Mouse (Mus musculus) embryonic facial prominence, embryonic 11.5 days (tissue): ENCODE results near the gene Vps51. TPM values are rescaled to one million over a fixed set of nuclear protein-coding genes. Genes with fewer than 3 reads are reported as not detected.

Experiments
- ATAC-seq: fragments of 200-750 bp; cut with Nextera tagmentation; replicated peaks from 2 replicates; pipeline ENCODE4 v1.8.0; 2017; ENCODE audit warnings: low read depth; ENCODE audit not compliant: insufficient number of reproducible peaks, low FRiP score, low TSS enrichment
- DNase-seq: peaks from one replicate; pipeline ENCODE4 v3.0.0-alpha.2; 2015; ENCODE audit warnings: low spot score
- H3K27ac ChIP-seq: fragments of 300-500 bp; sonication (generic); replicated peaks from 2 replicates; pipeline ENCODE4 v1.5.1; 2014; ENCODE audit warnings: mild to moderate bottlenecking, low read depth, low read length, control low read depth
- H3K27me3 ChIP-seq: fragments of 300-500 bp; sonication (generic); 2 replicates; pipeline ENCODE4 v1.6.1; 2014; ENCODE audit warnings: mild to moderate bottlenecking, low read length, moderate library complexity, mixed read lengths; ENCODE audit not compliant: control insufficient read depth, insufficient read depth
- H3K36me3 ChIP-seq: fragments of 300-500 bp; sonication (generic); replicated peaks from 2 replicates; pipeline ENCODE4 v1.6.1; 2014; ENCODE audit warnings: low read depth, mild to moderate bottlenecking, low read length, moderate library complexity, mixed read lengths; ENCODE audit not compliant: control insufficient read depth, insufficient read depth
- H3K4me1 ChIP-seq: fragments of 300-500 bp; sonication (generic); 2 replicates; pipeline ENCODE4 v1.6.1; 2014; ENCODE audit warnings: low read length, mixed read lengths; ENCODE audit not compliant: control insufficient read depth, insufficient read depth
- H3K4me2 ChIP-seq: fragments of 300-500 bp; sonication (generic); 2 replicates; pipeline ENCODE4 v1.6.1; 2014; ENCODE audit warnings: low read depth, mild to moderate bottlenecking, control low read depth, low read length, moderate library complexity
- H3K4me3 ChIP-seq: fragments of 300-500 bp; sonication (generic); 2 replicates; pipeline ENCODE4 v1.5.1; 2014; ENCODE audit warnings: low read depth, low read length, control low read depth
- H3K9ac ChIP-seq: fragments of 300-500 bp; sonication (generic); replicated peaks from 2 replicates; pipeline ENCODE4 v1.6.1; 2014; ENCODE audit warnings: mild to moderate bottlenecking, control low read depth, low read length
- H3K9me3 ChIP-seq: fragments of 300-500 bp; sonication (generic); replicated peaks from 2 replicates; pipeline ENCODE4 v1.6.1; 2016; ENCODE audit warnings: mild to moderate bottlenecking, low read length, inconsistent platforms, mixed read lengths; ENCODE audit not compliant: control insufficient read depth
- WGBS: fragments of 180-500 bp; shearing (Covaris S2); extraction: QIAGEN DNeasy Blood & Tissue Kit; methylation state at CpG from one replicate; pipeline ENCODE4 v1.1.7; 2014; 5-methylcytosine and 5-hydroxymethylcytosine counted together
- polyA plus RNA-seq: library from polyadenylated mRNA; unstranded; fragments of >200 nt; fragmentation: Nextera tagmentation; extraction: Ambion mirVana; gene quantifications from 2 replicates; pipeline ENCODE4 v1.2.1, GENCODE M21; 2014

The Vps51 gene
- polyA plus RNA-seq, 1 experiment from 2014 or later = 41.1 TPM

DNA sequence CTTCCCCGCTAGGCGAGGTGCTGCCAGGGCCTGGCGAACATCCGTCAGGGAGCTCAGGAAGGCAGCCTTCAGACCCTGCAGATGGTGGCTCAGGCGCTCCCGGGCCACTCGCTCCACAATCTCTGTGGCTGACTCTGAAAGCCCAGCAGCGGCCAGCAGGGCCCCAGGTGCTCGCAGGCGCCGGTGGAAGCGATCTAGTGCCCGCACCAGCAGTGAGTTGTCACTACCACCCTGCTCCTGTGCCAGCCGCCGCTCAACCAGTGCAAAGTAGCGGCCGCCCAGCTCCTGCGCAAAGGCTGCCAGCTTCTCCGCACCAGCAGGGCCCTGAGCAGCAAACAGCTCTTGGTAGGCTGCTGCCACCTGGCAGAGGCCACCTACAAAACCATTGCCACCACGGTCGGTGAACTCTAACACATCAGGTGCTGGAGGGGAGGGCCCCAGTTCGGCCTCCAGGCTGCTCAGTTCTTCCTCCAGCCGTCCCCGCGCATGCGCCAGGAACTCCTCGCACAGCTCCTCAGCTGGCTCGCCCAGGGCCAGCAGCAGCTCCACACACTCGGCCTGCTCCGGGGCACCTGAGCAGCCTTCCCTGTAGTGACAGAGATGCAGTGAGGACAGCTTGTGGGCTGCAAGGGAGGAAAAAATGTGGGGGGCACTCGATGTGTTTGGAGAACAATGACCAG lies 6.3 kb downstream of the Vps51 start:
- Histone ChIP-seq H3K27ac (no peak overlapping the region), H3K9ac (no peak overlapping the region), H3K36me3 (no peaks in the 10 kb centered on the region; the same call in none of the 2 replicates), H3K4me3 (no peak overlapping the region), H3K4me2 (no peak overlapping the region), H3K27me3 (no peaks in the 10 kb centered on the region), H3K4me1 (peaks cover 2% of the 10 kb centered on the region), H3K9me3 (no peaks in the 10 kb centered on the region)
- WGBS = 91% methylated on average over 31 of the region's 31 CpGs
- no peak for DNase-seq
- ATAC-seq = no peak

DNA sequence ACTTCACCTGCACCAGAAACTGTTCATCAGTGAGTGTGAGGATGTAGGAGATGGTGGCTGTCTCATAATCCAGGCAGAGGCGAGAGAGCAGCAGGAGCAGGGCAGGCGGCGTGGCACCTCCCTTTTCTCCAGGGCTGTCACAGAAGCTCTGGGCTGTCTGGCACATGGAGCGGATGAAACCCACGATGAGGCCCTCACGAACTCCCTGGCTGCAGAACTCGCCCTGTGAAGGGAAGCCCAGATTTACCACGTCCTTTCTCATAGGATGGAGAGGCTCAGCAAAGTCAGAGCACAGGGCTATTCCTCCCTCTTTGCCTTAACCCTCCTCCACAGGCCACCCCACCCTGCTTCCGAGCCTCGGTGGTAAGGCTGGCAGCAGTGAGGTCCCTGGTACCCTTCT lies 7.2 kb downstream of the Vps51 start:
- H3K36me3 ChIP-seq = no peaks in the 10 kb centered on the region; the same call in none of the 2 replicates
- H3K9me3 ChIP-seq = no peaks in the 10 kb centered on the region
- DNase-seq (no peak), ATAC-seq (no peak)
- 92% methylated on average over 10 of the region's 10 CpGs for WGBS
- peaks cover 2% of the 10 kb centered on the region for H3K4me1 ChIP-seq
- no peak overlapping the region for H3K4me2 ChIP-seq
- H3K27ac ChIP-seq = no peak overlapping the region
- no peak overlapping the region for H3K4me3 ChIP-seq
- H3K9ac ChIP-seq = no peak overlapping the region
- no peaks in the 10 kb centered on the region for H3K27me3 ChIP-seq

DNA sequence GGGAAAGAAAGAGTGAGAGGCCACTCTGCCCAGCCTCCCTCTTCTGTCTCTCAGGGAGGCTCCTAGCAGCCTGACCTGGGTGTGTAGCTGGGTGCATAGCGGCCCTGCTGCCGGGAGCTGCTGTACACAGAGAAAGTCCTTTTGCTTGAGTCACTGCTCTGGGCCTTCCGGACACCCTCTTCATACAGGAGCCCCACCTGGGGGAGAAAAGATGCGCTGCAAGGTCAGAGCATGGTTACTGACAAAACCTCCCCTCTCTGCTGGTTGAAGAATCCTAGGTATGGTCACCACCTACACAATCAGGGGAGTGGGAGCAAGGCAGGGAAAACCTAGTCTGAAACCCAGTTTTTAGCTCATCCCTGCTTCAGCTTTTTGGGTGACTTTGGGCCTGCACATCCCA lies 8.1 kb downstream of the Vps51 start:
- Histone ChIP-seq H3K27me3 (no peaks in the 10 kb centered on the region), H3K36me3 (no peaks in the 10 kb centered on the region; the same call in none of the 2 replicates), H3K4me3 (no peak overlapping the region), H3K9ac (no peak overlapping the region), H3K4me1 (peaks cover 2% of the 10 kb centered on the region), H3K27ac (no peak overlapping the region), H3K4me2 (no peak overlapping the region), H3K9me3 (no peaks in the 10 kb centered on the region)
- WGBS = 82% methylated on average over 4 of the region's 4 CpGs
- ATAC-seq = no peak
- no peak for DNase-seq

DNA sequence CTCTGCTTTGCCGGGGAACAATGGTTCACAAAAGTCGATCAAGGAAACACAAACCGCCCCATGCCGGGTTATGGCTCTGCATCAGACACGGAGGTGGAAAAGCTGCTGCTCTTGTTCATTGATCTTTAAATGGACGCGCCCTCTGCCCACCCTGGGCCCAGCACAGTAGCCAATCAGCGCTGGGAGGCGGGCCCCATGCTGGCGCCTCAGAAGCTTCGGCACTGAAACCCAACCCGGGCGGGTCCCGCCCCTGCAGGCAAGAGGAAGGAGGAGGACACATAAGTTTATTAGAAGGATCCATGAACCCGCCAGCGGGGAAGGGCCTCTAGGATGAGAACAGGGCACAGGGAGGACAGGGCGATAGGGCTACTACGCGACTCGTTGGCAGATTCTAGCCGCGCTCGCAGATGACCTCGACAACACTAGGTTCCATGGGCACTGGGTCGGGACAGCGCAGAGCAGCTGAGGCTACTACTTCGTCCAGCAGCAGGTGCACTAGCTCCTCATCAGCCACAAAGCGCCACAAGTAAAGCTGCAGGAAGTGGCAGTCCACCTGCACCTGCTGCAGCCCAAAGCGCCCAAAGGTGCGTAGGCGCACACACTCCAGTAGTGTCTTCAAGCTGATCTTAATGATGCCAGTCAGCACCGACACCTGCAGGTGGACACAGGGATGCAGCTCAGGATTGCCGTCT lies 9.2 kb downstream of the Vps51 start, which contains the start of gene Tm7sf2:
Gene Tm7sf2, minus strand, starts transcription at position 650 of the 692 bp plus-strand sequence.
- Histone ChIP-seq H3K27me3 (no peaks in the 10 kb centered on the region), H3K9ac (peak within 1 kb of the TSS; percentile 61), H3K4me2 (peak within 1 kb of the TSS; percentile 86), H3K4me1 (peaks cover 2% of the 10 kb centered on the region), H3K9me3 (no peaks in the 10 kb centered on the region), H3K4me3 (peak within 1 kb of the TSS; percentile 47), H3K36me3 (no peaks in the 10 kb centered on the region; the same call in none of the 2 replicates), H3K27ac (peak within 1 kb of the TSS; percentile 52; the same call in 1 of the 2 replicates)
- ATAC-seq (peak; percentile 92), DNase-seq (peak; percentile 93)
- 9% methylated on average over 33 of the region's 33 CpGs for WGBS

DNA sequence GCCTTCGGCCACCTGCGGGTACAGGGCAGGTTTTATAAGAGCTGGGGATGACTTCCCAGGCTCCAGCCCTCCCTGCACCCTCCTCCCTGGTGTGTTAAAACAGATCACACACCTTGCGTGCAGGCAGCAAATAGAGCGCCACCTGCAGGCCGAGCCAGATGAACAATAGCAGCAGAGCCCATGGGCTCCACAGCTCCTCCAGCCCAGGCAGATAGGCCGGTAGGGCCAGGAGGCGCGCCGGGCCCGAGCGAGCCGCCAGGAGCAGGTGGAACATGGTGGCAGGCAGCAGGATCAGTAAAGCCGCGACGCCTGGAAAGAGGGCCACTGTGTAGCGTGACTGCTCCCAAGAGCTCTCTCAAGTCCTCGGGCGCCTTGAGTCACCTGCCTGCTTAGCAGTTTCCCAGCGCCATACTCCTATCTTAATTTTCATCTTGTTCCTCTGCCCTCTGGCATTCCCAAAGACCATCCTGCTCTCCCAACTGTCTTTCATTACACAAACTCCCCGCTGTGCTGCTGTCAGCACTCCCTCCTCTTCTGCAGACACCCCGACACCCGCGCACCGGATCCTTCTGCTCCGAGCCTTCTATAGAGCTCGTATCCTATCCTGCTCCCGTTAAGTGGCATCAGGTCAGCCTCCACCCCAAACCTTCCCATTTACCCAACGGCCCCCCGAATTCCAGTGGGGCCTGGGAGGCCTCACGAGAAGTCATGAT lies 9.9 kb downstream of the Vps51 start:
- H3K9me3 ChIP-seq = no peaks in the 10 kb centered on the region
- H3K27me3 ChIP-seq = no peaks in the 10 kb centered on the region
- H3K4me1 ChIP-seq = peaks cover 6% of the 10 kb centered on the region
- H3K4me3 ChIP-seq = peak overlapping the region; percentile 47
- peak overlapping the region; percentile 86 for H3K4me2 ChIP-seq
- peak overlapping the region; percentile 52; the same call in 1 of the 2 replicates for H3K27ac ChIP-seq
- no peaks in the 10 kb centered on the region; the same call in none of the 2 replicates for H3K36me3 ChIP-seq
- H3K9ac ChIP-seq = peak overlapping the region; percentile 61
- ATAC-seq (peak; percentile 57), DNase-seq (peak; percentile 88)
- under 1% methylated on average over 29 of the region's 30 CpGs for WGBS

DNA sequence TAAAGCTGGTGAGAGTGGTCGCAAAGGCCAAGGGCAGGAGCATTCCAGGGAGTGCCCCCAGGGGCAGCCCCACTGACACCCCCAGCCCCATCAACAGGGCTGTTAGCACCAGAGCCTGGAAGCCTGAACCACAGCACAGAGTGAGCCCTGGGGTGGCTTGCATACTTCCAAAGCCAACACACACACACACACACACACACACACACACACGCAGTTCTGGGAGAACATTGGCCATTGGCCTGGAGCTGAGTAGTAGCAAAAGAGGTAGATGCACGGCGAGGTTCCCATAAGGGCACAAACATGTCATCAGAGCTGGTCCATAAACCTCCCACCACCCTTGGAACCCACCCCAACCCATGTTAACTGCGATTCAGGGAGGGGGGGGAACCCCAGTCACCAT lies 10.5 kb downstream of the Vps51 start:
- WGBS = 33% methylated on average over 5 of the region's 5 CpGs
- Histone ChIP-seq H3K27ac (no peak overlapping the region), H3K27me3 (no peaks in the 10 kb centered on the region), H3K4me2 (peak overlapping the region; percentile 86), H3K9me3 (no peaks in the 10 kb centered on the region), H3K4me1 (peaks cover 8% of the 10 kb centered on the region), H3K36me3 (no peaks in the 10 kb centered on the region; the same call in none of the 2 replicates), H3K9ac (peak overlapping the region; percentile 61), H3K4me3 (peak overlapping the region; percentile 47)
- no peak for ATAC-seq
- no peak for DNase-seq

DNA sequence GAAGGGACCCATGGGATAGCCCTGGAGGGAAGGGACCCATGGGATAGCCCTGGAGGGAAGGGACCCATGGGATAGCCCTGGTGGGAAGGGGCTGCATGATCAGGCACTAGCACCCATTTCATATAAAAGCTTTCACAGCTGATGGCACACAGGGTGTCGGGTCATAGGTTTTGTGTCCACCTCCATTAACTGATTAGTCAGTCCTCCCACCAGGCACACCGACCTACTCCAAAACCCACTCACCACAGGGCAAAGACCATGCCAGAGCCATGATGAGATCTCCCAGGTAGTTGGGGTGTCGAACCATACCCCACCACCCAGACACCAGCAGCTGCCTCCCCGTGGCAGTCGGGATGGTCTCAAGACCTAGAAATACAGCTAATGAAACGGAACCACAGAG lies 13.9 kb downstream of the Vps51 start:
- Histone ChIP-seq H3K4me1 (peaks cover 8% of the 10 kb centered on the region), H3K4me3 (no peak overlapping the region), H3K36me3 (no peaks in the 10 kb centered on the region; the same call in 1 of the 2 replicates), H3K4me2 (no peak overlapping the region), H3K27me3 (no peaks in the 10 kb centered on the region), H3K9ac (no peak overlapping the region), H3K9me3 (no peaks in the 10 kb centered on the region), H3K27ac (no peak overlapping the region)
- DNase-seq = no peak
- no peak for ATAC-seq
- 94% methylated on average over 6 of the region's 6 CpGs for WGBS
